Mouse (Mus musculus): ENCODE measurements around the gene Ptprj. TPM values are rescaled to one million over a fixed set of nuclear protein-coding genes. Genes with fewer than 3 reads are reported as not detected.
"Not testable (repeated sequence)": the region's sequence is repeated elsewhere in the genome, so short reads cannot be mapped to it uniquely, and the experiment has no call there.

Gene Ptprj
- polyA plus RNA-seq, 1 experiment from 2014 or later: 1.5 TPM

GRCm38 (mm10) chr2:90466480-90466879 lies 114.0 kb downstream of the Ptprj start:
- no peak overlapping the region for H3K9ac ChIP-seq
- H3K27me3 ChIP-seq: no peaks in the 10 kb centered on the region
- 80% methylated on average over 7 of the region's 7 CpGs for WGBS
- ATAC-seq (ENCODE audit: insufficient number of reproducible peaks, low FRiP score, low TSS enrichment, low read depth): no peak
- no peaks in the 10 kb centered on the region for H3K36me3 ChIP-seq
- H3K9me3 ChIP-seq: no peaks in the 10 kb centered on the region
- no peaks in the 10 kb centered on the region for H3K4me1 ChIP-seq
- no peak overlapping the region for H3K4me3 ChIP-seq
- no peak overlapping the region for H3K27ac ChIP-seq
- no peak overlapping the region for H3K4me2 ChIP-seq

GRCm38 (mm10) chr2:90463735-90464134 lies 116.7 kb downstream of the Ptprj start:
- no peak overlapping the region for H3K4me3 ChIP-seq
- peaks cover 4% of the 10 kb centered on the region for H3K36me3 ChIP-seq
- no peak overlapping the region for H3K27ac ChIP-seq
- ATAC-seq (ENCODE audit: insufficient number of reproducible peaks, low FRiP score, low TSS enrichment, low read depth): no peak
- H3K9me3 ChIP-seq: no peaks in the 10 kb centered on the region
- H3K4me1 ChIP-seq: no peaks in the 10 kb centered on the region
- H3K9ac ChIP-seq: no peak overlapping the region
- WGBS: 95% methylated on average over 5 of the region's 5 CpGs
- H3K4me2 ChIP-seq: no peak overlapping the region
- H3K27me3 ChIP-seq: no peaks in the 10 kb centered on the region

- no peaks in the 10 kb centered on the region for H3K27me3 ChIP-seq
- no peak for ATAC-seq (ENCODE audit: insufficient number of reproducible peaks, low FRiP score, low TSS enrichment, low read depth)
- no peak overlapping the region for H3K9ac ChIP-seq
- H3K4me2 ChIP-seq: no peak overlapping the region
- H3K4me1 ChIP-seq: no peaks in the 10 kb centered on the region
- H3K36me3 ChIP-seq: peaks cover 4% of the 10 kb centered on the region
- H3K4me3 ChIP-seq: no peak overlapping the region
- no peaks in the 10 kb centered on the region for H3K9me3 ChIP-seq
- no peak overlapping the region for H3K27ac ChIP-seq
Observed at GRCm38 (mm10) chr2:90462252-90462651, 118.2 kb downstream of the Ptprj start.

- Histone ChIP-seq H3K27me3 (no peaks in the 10 kb centered on the region), H3K9ac (no peak overlapping the region), H3K36me3 (peaks cover 14% of the 10 kb centered on the region), H3K4me1 (no peaks in the 10 kb centered on the region), H3K27ac (no peak overlapping the region), H3K4me2 (no peak overlapping the region), H3K9me3 (no peaks in the 10 kb centered on the region), H3K4me3 (no peak overlapping the region)
- WGBS: 83% methylated on average over 12 of the region's 12 CpGs
- no peak for ATAC-seq (ENCODE audit: insufficient number of reproducible peaks, low FRiP score, low TSS enrichment, low read depth)
Observed at GRCm38 (mm10) chr2:90457946-90458345, 122.5 kb downstream of the Ptprj start.

GRCm38 (mm10) chr2:90452380-90452779 lies 128.1 kb downstream of the Ptprj start:
- WGBS: 55% methylated on average over 3 of the region's 3 CpGs
- Histone ChIP-seq H3K9ac (no peak overlapping the region), H3K9me3 (no peaks in the 10 kb centered on the region), H3K4me2 (no peak overlapping the region), H3K4me3 (no peak overlapping the region), H3K27ac (no peak overlapping the region), H3K36me3 (peaks cover 11% of the 10 kb centered on the region; the same call in 1 of the 2 replicates), H3K27me3 (no peaks in the 10 kb centered on the region), H3K4me1 (no peaks in the 10 kb centered on the region)
- no peak for ATAC-seq (ENCODE audit: insufficient number of reproducible peaks, low FRiP score, low TSS enrichment, low read depth)

GRCm38 (mm10) chr2:90448967-90449740 lies 131.3 kb downstream of the Ptprj start:
- H3K4me2 ChIP-seq: no peak overlapping the region
- no peaks in the 10 kb centered on the region for H3K9me3 ChIP-seq

GRCm38 (mm10) chr2:90443811-90444210 lies 136.6 kb downstream of the Ptprj start:
- no peaks in the 10 kb centered on the region for H3K27me3 ChIP-seq
- no peaks in the 10 kb centered on the region for H3K36me3 ChIP-seq
- H3K9ac ChIP-seq: no peak overlapping the region
- 80% methylated on average over 5 of the region's 5 CpGs for WGBS
- H3K27ac ChIP-seq: no peak overlapping the region
- no peaks in the 10 kb centered on the region for H3K4me1 ChIP-seq
- H3K4me3 ChIP-seq: no peak overlapping the region
- H3K4me2 ChIP-seq: no peak overlapping the region
- H3K9me3 ChIP-seq: no peaks in the 10 kb centered on the region
- no peak for ATAC-seq (ENCODE audit: insufficient number of reproducible peaks, low FRiP score, low TSS enrichment, low read depth)

More at GRCm38 (mm10) chr2:90448967-90449740, 131.3 kb downstream of the Ptprj start:
- H3K9ac ChIP-seq: no peak overlapping the region
- H3K27ac ChIP-seq: no peak overlapping the region
- no peaks in the 10 kb centered on the region for H3K4me1 ChIP-seq
- WGBS: 82% methylated on average over 15 of the region's 15 CpGs
- no peaks in the 10 kb centered on the region for H3K27me3 ChIP-seq
- ATAC-seq (ENCODE audit: insufficient number of reproducible peaks, low FRiP score, low TSS enrichment, low read depth): no peak
- H3K36me3 ChIP-seq: no peaks in the 10 kb centered on the region
- H3K4me3 ChIP-seq: no peak overlapping the region

GRCm38 (mm10) chr2:90441811-90442210 lies 138.6 kb downstream of the Ptprj start:
- not testable (repeated sequence) for ATAC-seq (ENCODE audit: insufficient number of reproducible peaks, low FRiP score, low TSS enrichment, low read depth); H3K27ac ChIP-seq
- 44% methylated on average over 4 of the region's 4 CpGs for WGBS

GRCm38 (mm10) chr2:90440169-90440568 lies 140.3 kb downstream of the Ptprj start:
- not testable (repeated sequence) for H3K4me2 ChIP-seq; H3K27ac ChIP-seq; H3K4me3 ChIP-seq; H3K9ac ChIP-seq; H3K27me3 ChIP-seq; H3K36me3 ChIP-seq; H3K9me3 ChIP-seq; ATAC-seq (ENCODE audit: insufficient number of reproducible peaks, low FRiP score, low TSS enrichment, low read depth); H3K4me1 ChIP-seq

More at GRCm38 (mm10) chr2:90441811-90442210, 138.6 kb downstream of the Ptprj start:
- H3K27me3 ChIP-seq, H3K4me1 ChIP-seq, H3K9me3 ChIP-seq, H3K4me3 ChIP-seq, H3K4me2 ChIP-seq, H3K9ac ChIP-seq, H3K36me3 ChIP-seq: not testable (repeated sequence)

GRCm38 (mm10) chr2:90437453-90437852 lies 143.0 kb downstream of the Ptprj start:
- H3K4me1 ChIP-seq; H3K4me2 ChIP-seq; H3K27ac ChIP-seq; H3K27me3 ChIP-seq; ATAC-seq (ENCODE audit: insufficient number of reproducible peaks, low FRiP score, low TSS enrichment, low read depth); H3K9me3 ChIP-seq; H3K36me3 ChIP-seq; H3K9ac ChIP-seq; H3K4me3 ChIP-seq: not testable (repeated sequence)
- WGBS: 90% methylated on average over 1 of the region's 5 CpGs

GRCm38 (mm10) chr2:90429782-90430181 lies 150.7 kb downstream of the Ptprj start:
- H3K9ac ChIP-seq; H3K36me3 ChIP-seq; H3K9me3 ChIP-seq; H3K4me2 ChIP-seq; H3K27me3 ChIP-seq; H3K27ac ChIP-seq; H3K4me1 ChIP-seq; ATAC-seq (ENCODE audit: insufficient number of reproducible peaks, low FRiP score, low TSS enrichment, low read depth); H3K4me3 ChIP-seq: not testable (repeated sequence)
- no CpG with 5 or more reads among the region's 4 CpGs for WGBS

- not testable (repeated sequence) for H3K4me3 ChIP-seq; H3K27me3 ChIP-seq; H3K4me1 ChIP-seq; ATAC-seq (ENCODE audit: insufficient number of reproducible peaks, low FRiP score, low TSS enrichment, low read depth); H3K9ac ChIP-seq; H3K36me3 ChIP-seq; H3K9me3 ChIP-seq; H3K4me2 ChIP-seq; H3K27ac ChIP-seq
- 72% methylated on average over 2 of the region's 11 CpGs for WGBS
Observed at GRCm38 (mm10) chr2:90428988-90429717, 151.3 kb downstream of the Ptprj start.
